Mouse (Mus musculus) megakaryocyte-erythroid progenitor cell, adult 5 weeks (primary cell): ENCODE data around the gene Zfyve19. TPM values are rescaled to one million over a fixed set of nuclear protein-coding genes. Genes with fewer than 3 reads are reported as not detected.

Experiments
- polyA plus RNA-seq: library from polyadenylated mRNA; stranded (reverse); fragments of >175 nt; gene quantifications from 2 replicates; pipeline ENCODE4 v1.2.3, GENCODE M21; 2012

Gene Zfyve19
- polyA plus RNA-seq: 73.7 and 74.2 TPM in 2 replicates

DNA sequence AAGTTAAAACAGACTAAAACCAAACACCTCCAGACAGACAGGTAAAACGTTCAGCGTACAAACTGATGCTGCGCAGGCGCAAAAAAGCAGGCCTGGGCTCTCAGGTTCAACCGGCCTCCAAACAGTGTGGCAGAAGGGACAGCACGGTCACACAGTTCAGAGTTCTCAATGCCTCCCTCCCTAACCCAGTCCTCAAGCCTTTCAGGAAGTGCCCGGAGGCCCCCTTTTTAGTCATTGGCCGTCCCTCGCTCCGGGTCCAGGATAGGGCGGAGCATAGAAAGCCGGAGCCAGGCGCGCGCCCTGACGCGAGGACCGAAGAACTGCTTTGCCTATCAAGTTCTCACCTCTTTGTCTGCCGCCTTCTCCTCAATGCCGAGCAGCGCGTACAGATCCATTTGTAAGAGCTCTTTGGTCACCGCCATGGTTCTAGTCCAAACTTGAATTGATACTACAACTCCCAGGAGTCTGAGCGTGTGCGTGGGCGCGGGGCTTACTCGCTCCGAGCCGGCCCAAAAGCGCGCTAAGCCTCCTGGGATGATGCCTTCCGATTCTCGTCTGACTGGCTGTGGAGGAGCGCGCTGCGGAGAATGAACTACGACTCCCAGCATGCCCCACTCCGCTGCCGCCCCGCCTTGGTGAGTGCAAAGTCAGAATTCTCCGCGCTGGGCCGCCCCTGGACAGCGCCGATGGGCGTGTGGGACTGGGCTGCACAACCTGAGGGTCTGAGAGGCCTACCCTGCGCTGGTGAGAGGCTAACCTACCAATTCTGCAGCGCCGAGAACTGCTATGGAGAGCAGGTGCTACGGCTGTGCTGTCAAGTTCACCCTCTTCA is at the start of gene Zfyve19, which contains the start of gene Dnajc17:
TSS of gene Zfyve19 (plus strand) at position 274 of the 832 bp plus-strand sequence.
TSS of gene Dnajc17 (minus strand) at position 452 of the 832 bp plus-strand sequence.

DNA sequence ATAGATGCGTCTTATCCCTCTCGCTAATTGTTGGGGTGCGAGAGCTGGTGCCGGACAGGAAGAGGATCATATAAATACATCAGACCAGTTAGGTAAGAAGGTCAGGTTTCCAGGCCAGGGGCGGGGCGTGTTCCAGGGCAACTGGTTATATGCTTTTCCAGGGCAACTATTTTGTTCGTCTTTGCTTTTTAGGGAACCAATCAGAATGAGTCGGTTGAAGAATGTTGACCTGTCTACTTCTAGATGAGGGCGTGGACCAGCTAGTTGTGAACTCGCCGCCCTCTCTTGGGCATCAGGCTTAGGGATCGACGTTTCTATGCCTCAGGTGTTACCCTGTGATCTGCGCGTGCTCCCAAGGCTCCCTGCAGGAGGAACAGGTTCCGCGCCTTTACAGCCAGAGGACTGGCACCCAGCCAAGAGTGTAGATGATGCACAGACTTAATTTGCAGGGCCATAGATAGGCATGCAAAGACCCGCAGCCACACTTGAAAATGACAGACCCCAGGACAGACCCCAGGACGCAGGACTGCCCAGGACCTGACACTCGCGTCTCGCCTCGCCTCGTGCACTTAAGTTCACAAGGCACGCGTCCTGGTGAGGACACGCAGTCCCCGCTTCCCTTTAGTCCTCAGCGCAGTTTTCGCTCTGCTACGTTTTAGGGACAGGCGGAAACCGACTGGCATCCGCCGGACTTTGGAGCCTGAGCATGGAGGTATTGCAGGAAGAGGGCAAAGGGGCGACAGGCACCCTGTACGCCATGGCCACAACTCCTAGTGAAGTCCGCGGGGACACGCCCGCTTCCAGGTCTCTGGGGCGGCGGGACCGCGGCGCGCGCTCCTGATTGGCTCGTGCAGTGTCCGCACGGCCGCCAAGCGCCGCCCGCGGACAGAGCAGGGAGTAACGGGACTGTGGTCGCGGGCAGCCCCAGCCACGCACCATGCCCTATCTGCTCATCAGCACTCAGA is 41.2 kb upstream of the Zfyve19 start, which contains the start of gene Gchfr:
TSS of gene Gchfr (plus strand) at position 873 of the 965 bp plus-strand sequence.

DNA sequence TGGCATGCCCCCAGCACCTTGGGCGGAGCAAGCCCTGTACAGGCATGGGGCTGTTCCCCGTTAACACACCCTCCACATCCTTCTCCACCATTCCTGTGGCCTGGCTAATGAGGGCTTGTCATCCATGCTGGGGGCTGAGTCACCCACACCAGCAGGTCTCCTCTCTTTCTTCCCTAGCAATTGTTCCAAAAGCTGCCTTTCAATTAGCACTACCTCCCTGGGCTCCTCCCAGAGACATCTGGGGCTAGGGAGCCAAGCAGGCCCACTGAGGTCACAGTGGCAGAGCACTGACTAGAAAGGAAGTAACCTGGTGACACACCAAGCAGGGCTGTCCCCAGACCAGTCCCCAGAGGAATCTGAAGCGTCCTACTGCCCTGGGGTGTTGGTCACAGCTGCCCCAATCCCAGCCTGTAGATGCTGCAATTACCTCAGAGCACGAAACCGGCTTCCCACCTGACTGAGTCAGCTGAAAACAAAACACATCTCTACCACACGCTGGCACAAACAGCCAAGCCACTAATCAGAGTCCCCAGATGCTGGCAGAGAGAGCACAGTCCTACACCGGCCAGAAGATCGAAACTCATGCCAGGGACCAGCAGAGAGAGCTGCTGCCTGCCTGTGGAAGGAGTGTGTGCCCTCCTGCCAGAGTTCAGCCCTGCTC is 34.3 kb upstream of the Zfyve19 start, which contains the start of gene Gm14137:
TSS of gene Gm14137 (plus strand) at position 519 of the 661 bp plus-strand sequence.

DNA sequence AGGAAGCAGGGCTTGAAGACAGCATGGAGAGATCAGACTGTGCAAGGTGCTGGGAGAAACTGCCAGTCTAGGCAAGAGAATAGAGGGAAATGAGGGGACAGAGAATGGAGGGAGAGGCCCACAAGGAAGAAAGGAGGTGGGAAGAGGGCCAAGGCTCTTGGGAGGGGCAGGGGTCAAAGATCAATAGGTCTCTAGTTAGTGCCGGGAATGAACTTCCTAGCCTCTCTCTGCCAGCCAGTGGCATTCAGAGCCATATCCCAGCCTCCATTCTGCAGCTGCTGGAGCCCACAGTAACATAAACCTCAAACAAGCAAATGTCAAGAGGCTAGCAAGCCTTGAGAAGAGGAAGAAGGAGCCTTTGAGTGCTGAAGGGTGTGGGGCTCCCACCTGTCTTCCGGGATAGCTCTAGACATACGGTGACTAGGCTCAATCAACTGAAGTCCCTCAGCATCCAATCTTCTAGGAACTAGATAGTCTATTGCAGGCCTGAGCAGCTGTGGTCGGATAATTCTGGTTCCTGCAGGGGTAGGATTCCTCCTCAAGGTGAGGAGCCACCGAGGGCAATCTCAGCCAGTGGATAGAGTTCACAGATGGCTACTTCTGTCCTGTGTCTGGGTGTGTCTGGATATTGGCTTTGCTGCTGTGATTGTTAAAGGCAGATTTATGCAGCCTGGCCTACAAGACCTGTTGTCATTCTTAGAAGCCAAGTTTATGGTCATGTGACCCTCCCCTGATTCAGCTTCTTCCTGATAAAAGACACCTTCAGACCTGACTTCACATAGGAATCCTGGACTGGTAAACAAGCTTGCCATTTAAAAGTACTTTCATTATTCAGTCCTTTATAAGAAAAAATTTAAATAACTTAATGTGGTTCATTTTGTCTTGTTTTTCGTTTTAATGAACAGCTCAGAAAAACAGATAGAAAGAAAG is 21.6 kb downstream of the Zfyve19 start, which contains the start of gene Ppp1r14d:
TSS of gene Ppp1r14d (minus strand) at position 132 of the 930 bp plus-strand sequence.

DNA sequence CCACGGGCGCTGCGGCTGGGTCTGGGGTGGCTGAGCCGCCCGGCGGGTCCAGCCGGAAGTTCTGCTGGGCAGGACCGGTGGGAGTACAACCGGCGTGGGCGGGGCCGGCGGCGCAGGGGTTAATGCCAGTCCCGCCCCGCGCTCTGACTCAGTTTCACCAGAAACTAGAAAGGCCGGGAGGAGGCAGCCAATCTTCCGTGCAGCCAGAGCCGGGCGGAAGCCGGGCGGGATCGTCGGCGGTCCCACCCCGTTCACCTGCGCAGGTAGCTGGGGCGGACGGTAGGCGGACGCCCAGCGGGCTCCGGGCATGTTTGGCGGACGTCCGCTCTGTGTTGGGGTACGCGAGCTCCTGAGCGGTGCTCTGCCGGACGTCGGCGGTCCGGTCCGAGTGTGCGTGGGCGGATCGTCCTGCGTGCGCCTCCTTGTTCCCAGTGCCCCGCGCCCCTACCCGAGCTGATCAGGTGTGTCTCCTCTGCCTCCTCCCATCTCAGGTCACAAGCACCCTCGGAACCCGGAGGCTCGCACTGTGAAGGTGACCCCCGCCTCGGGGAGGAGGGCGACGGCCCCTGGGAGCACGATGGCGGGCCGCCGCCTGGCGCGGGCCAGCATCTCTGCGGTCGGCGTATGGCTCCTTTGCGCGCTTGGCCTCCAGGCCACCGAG is 28.9 kb downstream of the Zfyve19 start, which contains the start of gene Spint1:
TSS of gene Spint1 (plus strand) at position 153 of the 661 bp plus-strand sequence.

Other genes with a start within 250 kb of the Zfyve19 start
- 7.3 and 7.7 TPM in 2 replicates for gene Ccdc32, start 179.2 kb upstream of the Zfyve19 start, polyA plus RNA-seq
- 3.0 and 3.4 TPM in 2 replicates for gene Rpusd2, start 173.8 kb upstream of the Zfyve19 start, polyA plus RNA-seq
- gene Knl1, start 161.5 kb upstream of the Zfyve19 start, polyA plus RNA-seq: 1.8 and 3.0 TPM in 2 replicates
- gene Rad51, start 95.8 kb upstream of the Zfyve19 start, polyA plus RNA-seq: 62.4 and 71.8 TPM in 2 replicates
- 19.1 and 34.0 TPM in 2 replicates for gene Rmdn3, start 51.6 kb upstream of the Zfyve19 start, polyA plus RNA-seq
- gene Gchfr, start 40.8 kb upstream of the Zfyve19 start, polyA plus RNA-seq: 2.9 and 4.2 TPM in 2 replicates
- 0.19 and 0.37 TPM in 2 replicates for gene Gm14137, start 34.1 kb upstream of the Zfyve19 start, polyA plus RNA-seq
- gene Dnajc17, start 178 bp downstream of the Zfyve19 start, polyA plus RNA-seq: 31.7 and 37.9 TPM in 2 replicates
- not detected in 2 replicates for gene Ppp1r14d, start 21.3 kb downstream of the Zfyve19 start, polyA plus RNA-seq
- gene Spint1, start 28.7 kb downstream of the Zfyve19 start, polyA plus RNA-seq: 0.15 and 0.16 TPM in 2 replicates
- gene Rhov, start 62.7 kb downstream of the Zfyve19 start, polyA plus RNA-seq: 1.7 and 1.9 TPM in 2 replicates
- 21.6 and 28.9 TPM in 2 replicates for gene Vps18, start 80.1 kb downstream of the Zfyve19 start, polyA plus RNA-seq
- gene Dll4, start 117.2 kb downstream of the Zfyve19 start, polyA plus RNA-seq: 0.42 and 0.61 TPM in 2 replicates
- gene Chac1, start 142.6 kb downstream of the Zfyve19 start, polyA plus RNA-seq: 7.4 and 8.4 TPM in 2 replicates